Mouse (Mus musculus) limb, embryonic 14.5 days (tissue): ENCODE measurements around the gene Prss21. TPM values are rescaled to one million over a fixed set of nuclear protein-coding genes. Genes with fewer than 3 reads are reported as not detected.

ENCODE experiments used
- ATAC-seq: fragments of 200-750 bp; cut with Nextera tagmentation; 2 replicates; pipeline ENCODE4 v1.8.0; 2017; ENCODE audit warnings: low read depth, moderate number of reproducible peaks, moderate TSS enrichment; ENCODE audit not compliant: low FRiP score
- DNase-seq: peaks from one replicate; pipeline ENCODE4 v3.0.0-alpha.2; 2015; ENCODE audit warnings: low spot score
- H3K27ac ChIP-seq: fragments of 300-500 bp; sonication (generic); replicated peaks from 2 replicates; pipeline ENCODE4 v1.5.1; 2014; ENCODE audit warnings: low read depth, mild to moderate bottlenecking, low read length, moderate library complexity, mixed read lengths
- H3K27me3 ChIP-seq: fragments of 300-500 bp; sonication (generic); 2 replicates; pipeline ENCODE4 v1.6.1; 2014; ENCODE audit warnings: low read length, mixed read lengths; ENCODE audit not compliant: control insufficient read depth, insufficient read depth
- H3K36me3 ChIP-seq: fragments of 300-500 bp; sonication (generic); 2 replicates; pipeline ENCODE4 v1.6.1; 2014; ENCODE audit warnings: mild to moderate bottlenecking, low read length, moderate library complexity, mixed read lengths; ENCODE audit not compliant: control insufficient read depth, insufficient read depth
- H3K4me1 ChIP-seq: fragments of 300-500 bp; sonication (generic); 2 replicates; pipeline ENCODE4 v1.6.1; 2014; ENCODE audit warnings: antibody characterized with exemption, low read length, mixed read lengths; ENCODE audit not compliant: control insufficient read depth, insufficient read depth
- H3K4me2 ChIP-seq: fragments of 300-500 bp; sonication (generic); replicated peaks from 2 replicates; pipeline ENCODE4 v1.6.1; 2014; ENCODE audit warnings: low read depth, mild to moderate bottlenecking, low read length, moderate library complexity; ENCODE audit not compliant: severe bottlenecking
- H3K4me3 ChIP-seq: fragments of 300-500 bp; sonication (generic); replicated peaks from 2 replicates; pipeline ENCODE4 v1.5.1; 2014; ENCODE audit warnings: low read length
- H3K9ac ChIP-seq: fragments of 300-500 bp; sonication (generic); 2 replicates; pipeline ENCODE4 v1.6.1; 2014; ENCODE audit warnings: mild to moderate bottlenecking, low read depth, low read length, moderate library complexity; ENCODE audit not compliant: severe bottlenecking
- H3K9me3 ChIP-seq: fragments of 300-500 bp; sonication (generic); 2 replicates; pipeline ENCODE4 v1.6.1; 2016; ENCODE audit warnings: low read length; ENCODE audit not compliant: control insufficient read depth
- POLR2A ChIP-seq: fragments of 200-500 bp; IDR thresholded peaks from 2 replicates; pipeline ENCODE4 v1.8.0; 2012; ENCODE audit warnings: inconsistent platforms, mild to moderate bottlenecking, moderate library complexity, borderline replicate concordance; ENCODE audit not compliant: insufficient read depth, insufficient read length; ENCODE audit errors: extremely low read depth
- WGBS: fragments of 180-500 bp; shearing (Covaris S2); extraction: QIAGEN DNeasy Blood & Tissue Kit; methylation state at CpG from one replicate; pipeline ENCODE4 v1.1.7; 2014; 5-methylcytosine and 5-hydroxymethylcytosine counted together
- polyA plus RNA-seq, 2 experiments: library from polyadenylated mRNA; depleted of rRNA in 1 of 2; stranded (reverse) in 1 of 2; unstranded in 1 of 2; fragments of >200 nt; fragmentation: Nextera tagmentation in 1 of 2; extraction: Ambion mirVana in 1 of 2; gene quantifications; 2 replicates each; pipeline versions ENCODE4 v1.2.1 to v1.2.3; 2012 to 2014

Prss21 gene
- polyA plus RNA-seq, 2 experiments, result not detected

DNA sequence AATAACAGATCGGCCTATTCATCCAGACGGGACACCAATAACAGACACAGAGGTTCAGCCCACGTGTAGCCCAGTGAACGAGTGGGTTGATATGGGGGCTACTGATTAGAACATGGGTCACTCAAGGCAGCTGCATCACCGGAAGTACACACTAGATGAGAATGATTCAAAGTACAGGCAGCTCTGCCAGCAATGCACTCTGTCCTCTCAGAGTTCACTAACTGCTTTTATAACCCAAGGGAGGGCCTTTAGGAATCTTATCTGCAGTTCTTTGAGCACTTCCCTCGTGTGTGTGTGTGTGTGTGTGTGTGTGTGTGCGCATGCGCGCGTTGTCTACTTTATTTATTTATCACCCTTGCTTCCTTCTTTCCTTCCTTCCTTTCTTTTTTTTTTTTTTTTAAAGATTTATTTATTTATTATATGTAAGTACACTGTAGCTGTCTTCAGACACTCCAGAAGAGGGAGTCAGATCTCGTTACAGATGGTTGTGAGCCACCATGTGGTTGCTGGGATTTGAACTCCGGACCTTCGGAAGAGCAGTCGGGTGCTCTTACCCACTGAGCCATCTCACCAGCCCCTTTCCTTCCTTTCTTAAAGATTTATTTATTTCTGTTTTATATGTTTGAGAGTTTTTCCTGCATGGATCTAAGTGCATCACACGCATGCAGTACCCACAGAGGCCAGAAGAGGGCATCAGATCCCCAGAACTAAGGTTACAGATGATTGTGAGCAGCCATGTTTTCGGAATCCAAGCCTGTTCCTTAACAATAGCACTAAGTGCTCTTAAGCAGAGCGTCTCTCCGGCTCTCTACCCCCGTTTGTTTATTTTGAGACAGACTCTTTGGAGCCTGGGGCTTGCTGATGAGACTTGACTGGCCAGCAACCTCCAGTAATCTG is 16.8 kb upstream of the Prss21 start:
- ATAC-seq (no peak), DNase-seq (peak; percentile 42)
- Histone ChIP-seq H3K9ac (no peak overlapping the region), H3K27me3 (no peaks in the 10 kb centered on the region), H3K4me1 (no peaks in the 10 kb centered on the region), H3K27ac (no peak overlapping the region), H3K36me3 (no peaks in the 10 kb centered on the region), H3K4me3 (no peak overlapping the region), H3K4me2 (no peak overlapping the region), H3K9me3 (no peaks in the 10 kb centered on the region)
- 58% methylated on average over 18 of the region's 19 CpGs for WGBS
- TF ChIP-seq POLR2A, result no peak

GRCm38 (mm10) chr17:23853292-23853691 is 14.6 kb upstream of the Prss21 start:
- Histone ChIP-seq H3K27ac (no peak overlapping the region), H3K4me1 (no peaks in the 10 kb centered on the region), H3K9me3 (no peaks in the 10 kb centered on the region), H3K4me3 (no peak overlapping the region), H3K27me3 (no peaks in the 10 kb centered on the region), H3K9ac (no peak overlapping the region), H3K36me3 (no peaks in the 10 kb centered on the region), H3K4me2 (no peak overlapping the region)
- ATAC-seq, result no peak
- peak; percentile 25 for DNase-seq
- WGBS, result 38% methylated on average over 5 of the region's 5 CpGs
- TF ChIP-seq POLR2A, result no peak

- DNase-seq (no peak), ATAC-seq (no peak)
- Histone ChIP-seq H3K9me3 (no peaks in the 10 kb centered on the region), H3K4me2 (no peak overlapping the region), H3K4me3 (no peak overlapping the region), H3K27ac (no peak overlapping the region), H3K9ac (no peak overlapping the region), H3K4me1 (no peaks in the 10 kb centered on the region), H3K36me3 (no peaks in the 10 kb centered on the region), H3K27me3 (no peaks in the 10 kb centered on the region)
- TF ChIP-seq POLR2A, result no peak
- WGBS, result 85% methylated on average over 10 of the region's 10 CpGs
Observed at GRCm38 (mm10) chr17:23854229-23854765, 13.6 kb upstream of the Prss21 start.

DNA sequence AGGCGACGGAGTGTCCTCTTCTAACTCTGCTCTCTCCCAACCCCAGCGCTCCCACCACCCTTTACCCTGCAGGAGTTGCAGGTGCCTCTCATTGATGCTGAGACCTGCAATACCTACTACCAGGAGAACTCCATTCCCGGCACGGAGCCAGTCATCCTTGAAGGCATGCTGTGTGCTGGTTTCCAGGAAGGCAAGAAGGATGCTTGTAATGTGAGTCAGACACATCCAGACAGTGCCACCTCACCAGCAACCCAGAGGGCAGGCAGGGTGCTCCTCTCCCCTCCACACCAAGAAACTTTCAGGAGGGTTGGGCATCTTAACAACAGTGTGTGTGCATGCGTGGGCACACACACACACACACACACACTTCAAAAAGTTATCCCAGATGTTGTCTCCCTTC is 10.7 kb upstream of the Prss21 start:
- Histone ChIP-seq H3K27ac (no peak overlapping the region), H3K27me3 (no peaks in the 10 kb centered on the region), H3K4me1 (no peaks in the 10 kb centered on the region), H3K4me2 (no peak overlapping the region), H3K36me3 (no peaks in the 10 kb centered on the region), H3K9me3 (no peaks in the 10 kb centered on the region), H3K9ac (no peak overlapping the region), H3K4me3 (no peak overlapping the region)
- no peak for TF ChIP-seq POLR2A
- DNase-seq (no peak), ATAC-seq (no peak)
- WGBS, result 85% methylated on average over 6 of the region's 6 CpGs

GRCm38 (mm10) chr17:23857913-23858312 is 9.9 kb upstream of the Prss21 start:
- H3K36me3 ChIP-seq, result no peaks in the 10 kb centered on the region
- TF ChIP-seq POLR2A, result no peak
- H3K4me1 ChIP-seq, result no peaks in the 10 kb centered on the region
- no peaks in the 10 kb centered on the region for H3K9me3 ChIP-seq
- no peaks in the 10 kb centered on the region for H3K27me3 ChIP-seq
- no peak overlapping the region for H3K4me3 ChIP-seq
- no peak for DNase-seq
- 57% methylated on average over 2 of the region's 2 CpGs for WGBS
- H3K9ac ChIP-seq, result no peak overlapping the region
- ATAC-seq, result no peak
- no peak overlapping the region for H3K4me2 ChIP-seq
- H3K27ac ChIP-seq, result no peak overlapping the region

DNA sequence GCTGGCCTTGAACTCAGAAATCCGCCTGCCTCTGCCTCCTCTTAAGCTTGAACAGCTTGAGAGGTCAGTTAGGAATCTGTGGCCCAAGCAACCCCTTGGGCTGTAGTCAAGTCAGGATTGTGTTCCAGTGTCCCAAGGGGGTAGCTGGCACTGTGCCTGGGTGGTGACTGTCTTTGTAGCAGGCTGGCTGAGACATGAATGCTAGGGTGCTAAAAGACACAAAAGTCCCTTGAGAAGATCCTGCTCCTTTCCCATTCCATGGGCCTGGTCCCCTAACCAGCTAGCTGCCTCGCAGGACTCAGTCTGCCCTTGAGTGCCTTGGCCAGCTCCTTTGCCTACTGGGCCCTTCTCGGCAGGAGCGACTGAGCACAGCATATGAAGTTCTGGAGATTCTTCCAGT is 4.9 kb upstream of the Prss21 start:
- no peak for ATAC-seq
- no peak overlapping the region for H3K27ac ChIP-seq
- 89% methylated on average over 4 of the region's 4 CpGs for WGBS

More for the DNA sequence above, 4.9 kb upstream of the Prss21 start:
- no peak for DNase-seq
- no peaks in the 10 kb centered on the region for H3K4me1 ChIP-seq
- no peaks in the 10 kb centered on the region for H3K36me3 ChIP-seq
- no peak overlapping the region for H3K4me3 ChIP-seq
- no peak overlapping the region for H3K9ac ChIP-seq
- H3K9me3 ChIP-seq, result no peaks in the 10 kb centered on the region
- TF ChIP-seq POLR2A, result no peak
- no peak overlapping the region for H3K4me2 ChIP-seq
- H3K27me3 ChIP-seq, result no peaks in the 10 kb centered on the region
